Mouse (Mus musculus) lung, embryonic 14.5 days (tissue): ENCODE data around the gene Retreg1. TPM values are rescaled to one million over a fixed set of nuclear protein-coding genes. Genes with fewer than 3 reads are reported as not detected.
"Not testable (repeated sequence)": the region's sequence is repeated elsewhere in the genome, so short reads cannot be mapped to it uniquely, and the experiment has no call there.

Experiments
- ATAC-seq: fragments of 200-750 bp; cut with Nextera tagmentation; 2 replicates; pipeline ENCODE4 v1.8.0; 2017; ENCODE audit warnings: mild to moderate bottlenecking, moderate TSS enrichment, moderate library complexity; ENCODE audit not compliant: insufficient read depth
- DNase-seq: peaks from one replicate; pipeline ENCODE4 v3.0.0-alpha.2; 2015
- H3K27ac ChIP-seq: fragments of 300-500 bp; sonication (generic); 2 replicates; pipeline ENCODE4 v1.5.1; 2014; ENCODE audit warnings: low read depth, mild to moderate bottlenecking, moderate library complexity
- H3K27me3 ChIP-seq: fragments of 300-500 bp; sonication (generic); 2 replicates; pipeline ENCODE4 v1.6.1; 2014; ENCODE audit warnings: low read length, control low read depth; ENCODE audit not compliant: insufficient read depth
- H3K36me3 ChIP-seq: fragments of 300-500 bp; sonication (generic); 2 replicates; pipeline ENCODE4 v1.6.1; 2014; ENCODE audit warnings: control low read depth; ENCODE audit not compliant: insufficient read depth
- H3K4me1 ChIP-seq: fragments of 300-500 bp; sonication (generic); 2 replicates; pipeline ENCODE4 v1.6.1; 2014; ENCODE audit warnings: antibody characterized with exemption, control low read depth; ENCODE audit not compliant: insufficient read depth
- H3K4me2 ChIP-seq: fragments of 300-500 bp; sonication (generic); 2 replicates; pipeline ENCODE4 v1.6.1; 2014; ENCODE audit warnings: mild to moderate bottlenecking
- H3K4me3 ChIP-seq: fragments of 300-500 bp; sonication (generic); 2 replicates; pipeline ENCODE4 v1.5.1; 2014; ENCODE audit warnings: low read depth, low read length
- H3K9ac ChIP-seq: fragments of 300-500 bp; sonication (generic); 2 replicates; pipeline ENCODE4 v1.6.1; 2014
- H3K9me3 ChIP-seq: fragments of 300-500 bp; sonication (generic); 2 replicates; pipeline ENCODE4 v1.6.1; 2016; ENCODE audit warnings: low read depth, low read length, control low read depth
- CTCF ChIP-seq: IDR thresholded peaks from 2 replicates; pipeline ENCODE4 v1.5.1; 2016; ENCODE audit warnings: antibody characterized with exemption, low read depth
- WGBS: fragments of 180-500 bp; shearing (Covaris S2); extraction: QIAGEN DNeasy Blood & Tissue Kit; methylation state at CpG from one replicate; pipeline ENCODE4 v1.1.7; 2014; 5-methylcytosine and 5-hydroxymethylcytosine counted together
- polyA plus RNA-seq: library from polyadenylated mRNA; unstranded; fragments of >200 nt; fragmentation: Nextera tagmentation; extraction: Ambion mirVana; gene quantifications from 2 replicates; pipeline ENCODE4 v1.2.1, GENCODE M21; 2014

Gene Retreg1
- polyA plus RNA-seq, 1 experiment from 2014 or later = 5.0 TPM

DNA sequence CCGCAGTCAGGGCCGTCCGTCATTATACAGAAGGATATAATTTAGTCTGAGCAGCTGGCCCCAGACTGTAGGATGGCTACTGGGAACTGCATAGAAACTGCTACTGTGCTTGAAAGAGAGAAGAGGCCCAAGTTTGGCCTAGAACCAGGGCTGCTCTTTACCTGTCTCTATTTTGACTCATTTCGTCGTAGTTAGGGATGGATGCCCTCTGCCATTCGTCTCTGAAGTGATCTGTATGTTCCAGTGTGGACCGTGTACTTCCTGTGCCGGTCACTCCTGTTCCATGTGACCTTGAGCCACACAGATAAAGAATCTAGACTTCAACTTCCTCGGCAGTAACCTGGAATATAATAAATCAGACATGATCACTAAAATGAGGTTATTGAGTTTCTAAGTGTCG is 114.7 kb downstream of the Retreg1 start:
- ATAC-seq (no peak), DNase-seq (no peak)
- Histone ChIP-seq H3K36me3 (no peaks in the 10 kb centered on the region), H3K4me1 (no peaks in the 10 kb centered on the region), H3K27me3 (no peaks in the 10 kb centered on the region), H3K4me2 (no peak overlapping the region), H3K27ac (no peak overlapping the region), H3K4me3 (no peak overlapping the region), H3K9ac (no peak overlapping the region), H3K9me3 (no peaks in the 10 kb centered on the region)
- no peak for TF ChIP-seq CTCF
- 66% methylated on average over 10 of the region's 10 CpGs for WGBS

DNA sequence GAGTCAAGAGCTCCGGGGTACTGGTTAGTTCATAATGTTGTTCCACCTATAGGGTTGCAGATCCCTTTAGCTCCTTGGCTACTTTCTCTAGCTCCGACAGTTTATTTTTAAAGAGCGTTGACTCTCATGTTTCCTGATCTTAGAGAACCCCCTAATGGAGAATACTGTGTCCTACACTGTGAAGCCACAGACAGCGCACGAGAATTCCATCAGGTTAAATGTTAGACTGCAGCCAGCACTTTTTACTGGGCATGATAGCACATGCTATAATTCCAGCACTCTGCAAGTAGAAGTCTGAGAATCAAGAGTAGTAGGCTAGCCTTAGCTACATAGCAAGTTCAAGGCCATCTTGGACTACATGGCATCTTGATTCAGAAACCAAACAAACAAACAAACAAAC is 116.4 kb downstream of the Retreg1 start:
- H3K4me2 ChIP-seq = no peak overlapping the region
- WGBS = 12% methylated on average over 4 of the region's 5 CpGs
- H3K9ac ChIP-seq = no peak overlapping the region
- H3K27ac ChIP-seq = no peak overlapping the region
- peak; percentile 93 for ATAC-seq
- H3K27me3 ChIP-seq = no peaks in the 10 kb centered on the region
- H3K4me1 ChIP-seq = no peaks in the 10 kb centered on the region
- H3K9me3 ChIP-seq = no peaks in the 10 kb centered on the region
- no peak overlapping the region for H3K4me3 ChIP-seq
- peak; percentile 85 for DNase-seq
- peak; percentile 71 for TF ChIP-seq CTCF
- no peaks in the 10 kb centered on the region for H3K36me3 ChIP-seq

DNA sequence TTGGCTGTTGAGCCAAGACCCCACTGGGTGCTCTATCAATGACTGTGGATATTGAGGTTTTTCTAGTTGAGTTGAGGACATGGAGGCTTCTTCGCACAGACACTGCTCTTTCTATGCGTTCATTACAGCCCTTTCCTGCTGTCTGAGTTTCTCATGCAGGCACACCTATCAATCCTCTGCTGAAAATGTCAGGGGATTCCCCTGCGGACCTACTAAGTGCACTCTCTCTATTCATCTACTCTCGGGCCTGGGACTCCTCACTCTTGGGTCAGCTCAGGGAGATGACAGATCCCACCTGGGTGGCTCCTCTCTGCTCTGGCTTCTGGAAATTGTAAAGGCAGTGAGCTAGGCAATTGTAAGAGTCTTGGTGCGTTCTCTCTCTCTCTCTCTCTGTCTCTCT is 117.3 kb downstream of the Retreg1 start:
- H3K9me3 ChIP-seq = no peaks in the 10 kb centered on the region
- H3K4me1 ChIP-seq = no peaks in the 10 kb centered on the region
- H3K27ac ChIP-seq = no peak overlapping the region
- WGBS = 81% methylated on average over 5 of the region's 5 CpGs
- H3K36me3 ChIP-seq = no peaks in the 10 kb centered on the region
- H3K9ac ChIP-seq = no peak overlapping the region
- H3K4me2 ChIP-seq = no peak overlapping the region
- no peaks in the 10 kb centered on the region for H3K27me3 ChIP-seq
- no peak overlapping the region for H3K4me3 ChIP-seq
- TF ChIP-seq CTCF = no peak
- ATAC-seq (no peak), DNase-seq (no peak)

DNA sequence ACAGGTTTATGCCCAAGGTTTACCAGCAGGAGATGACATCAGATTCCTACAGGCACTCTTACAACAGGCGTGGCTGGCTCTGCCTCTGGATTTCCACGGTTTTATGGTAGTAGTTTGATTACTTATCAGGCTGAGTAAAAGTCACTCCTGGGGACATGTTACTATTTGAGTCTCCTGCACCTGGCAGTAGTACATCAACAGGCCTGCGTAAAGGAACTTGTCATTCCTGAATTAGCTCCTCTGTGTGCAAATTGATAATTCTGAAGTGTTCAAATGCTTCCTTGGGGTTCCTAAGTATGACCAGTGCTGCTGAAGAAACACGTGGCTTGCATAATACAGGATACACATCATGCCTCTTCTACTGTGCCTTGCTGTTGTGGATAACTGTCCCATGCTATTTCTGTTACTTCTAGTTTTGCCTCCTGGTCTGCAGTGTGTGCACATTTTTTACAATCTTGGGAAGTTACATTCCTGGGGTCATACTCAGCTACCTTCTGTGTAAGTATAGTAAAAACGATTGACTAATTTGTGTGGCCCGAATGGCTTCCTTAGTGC is 123.3 kb downstream of the Retreg1 start:
- Histone ChIP-seq H3K4me1 (no peaks in the 10 kb centered on the region), H3K4me3 (no peak overlapping the region), H3K27ac (no peak overlapping the region), H3K9me3 (no peaks in the 10 kb centered on the region), H3K27me3 (no peaks in the 10 kb centered on the region), H3K4me2 (no peak overlapping the region), H3K9ac (no peak overlapping the region), H3K36me3 (no peaks in the 10 kb centered on the region)
- ATAC-seq (no peak), DNase-seq (no peak)
- WGBS = 61% methylated on average over 6 of the region's 6 CpGs
- no peak for TF ChIP-seq CTCF

DNA sequence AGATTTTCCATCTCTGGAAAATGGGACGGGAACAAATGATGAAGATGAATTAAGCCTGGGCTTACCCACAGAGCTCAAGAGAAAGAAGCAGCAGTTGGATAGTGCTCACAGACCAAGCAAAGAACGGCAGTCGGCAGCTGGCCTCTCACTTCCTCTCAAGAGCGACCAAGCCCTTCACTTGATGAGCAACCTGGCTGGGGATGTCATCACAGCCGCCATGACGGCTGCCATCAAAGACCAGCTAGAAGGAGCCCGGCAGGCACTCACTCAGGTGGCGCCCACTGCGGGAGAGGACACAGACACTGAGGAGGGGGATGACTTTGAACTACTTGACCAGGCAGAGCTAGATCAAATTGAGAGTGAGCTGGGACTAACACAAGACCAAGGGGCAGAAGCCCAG is 128.6 kb downstream of the Retreg1 start:
- Histone ChIP-seq H3K4me2 (no peak overlapping the region), H3K4me3 (no peak overlapping the region), H3K36me3 (no peaks in the 10 kb centered on the region), H3K9ac (no peak overlapping the region), H3K4me1 (no peaks in the 10 kb centered on the region), H3K27ac (no peak overlapping the region), H3K27me3 (no peaks in the 10 kb centered on the region), H3K9me3 (no peaks in the 10 kb centered on the region)
- DNase-seq (no peak), ATAC-seq (no peak)
- WGBS = 80% methylated on average over 9 of the region's 9 CpGs
- no peak for TF ChIP-seq CTCF

DNA sequence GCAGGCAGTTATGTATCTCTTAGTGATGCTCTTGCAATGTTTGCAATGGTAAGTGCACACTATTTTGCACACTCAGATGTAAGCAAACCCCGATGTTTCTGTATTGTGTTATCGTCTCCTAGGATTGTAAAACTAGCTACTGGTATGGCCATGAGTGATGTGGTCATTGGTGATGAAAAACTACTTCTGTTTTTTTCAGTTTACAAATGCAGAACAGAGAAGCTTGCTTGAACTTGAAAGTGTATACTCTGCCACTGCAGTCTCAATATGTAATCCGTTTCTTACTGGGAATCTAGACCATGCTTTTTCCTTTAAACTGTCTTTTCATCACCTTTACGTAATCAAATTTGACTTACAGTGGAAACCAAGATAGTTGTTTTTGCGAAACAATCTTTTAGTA is 129.8 kb downstream of the Retreg1 start:
- no peak for TF ChIP-seq CTCF
- Histone ChIP-seq H3K27me3 (no peaks in the 10 kb centered on the region), H3K9me3 (no peaks in the 10 kb centered on the region), H3K9ac (no peak overlapping the region), H3K4me2 (no peak overlapping the region), H3K4me3 (no peak overlapping the region), H3K4me1 (no peaks in the 10 kb centered on the region), H3K36me3 (no peaks in the 10 kb centered on the region), H3K27ac (no peak overlapping the region)
- ATAC-seq = no peak
- no peak for DNase-seq
- WGBS = 75% methylated on average over 5 of the region's 5 CpGs

DNA sequence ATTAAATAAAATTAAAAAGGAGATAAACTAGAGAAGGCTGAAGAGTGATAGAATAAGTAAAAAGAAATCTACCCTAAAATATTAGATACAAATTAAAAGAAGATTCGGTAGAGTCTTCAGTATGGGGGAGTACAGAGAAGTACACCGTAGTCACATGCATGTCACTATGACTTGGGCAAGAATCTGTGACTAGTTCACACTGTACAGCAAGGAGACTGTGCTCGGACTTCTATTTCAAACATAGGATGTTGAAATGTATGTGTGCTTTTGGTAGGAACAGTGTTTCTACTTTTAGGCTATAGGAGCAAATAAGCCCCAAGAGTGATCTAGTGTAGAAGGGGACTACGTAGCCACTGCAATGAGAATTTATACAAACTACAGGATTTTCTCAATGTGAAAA is 131.4 kb downstream of the Retreg1 start:
- Histone ChIP-seq H3K9ac (no peak overlapping the region), H3K4me3 (no peak overlapping the region), H3K27ac (no peak overlapping the region), H3K9me3 (no peaks in the 10 kb centered on the region), H3K36me3 (no peaks in the 10 kb centered on the region), H3K4me1 (no peaks in the 10 kb centered on the region), H3K4me2 (no peak overlapping the region), H3K27me3 (no peaks in the 10 kb centered on the region)
- no peak for TF ChIP-seq CTCF
- ATAC-seq (no peak), DNase-seq (no peak)
- 88% methylated on average over 4 of the region's 4 CpGs for WGBS

DNA sequence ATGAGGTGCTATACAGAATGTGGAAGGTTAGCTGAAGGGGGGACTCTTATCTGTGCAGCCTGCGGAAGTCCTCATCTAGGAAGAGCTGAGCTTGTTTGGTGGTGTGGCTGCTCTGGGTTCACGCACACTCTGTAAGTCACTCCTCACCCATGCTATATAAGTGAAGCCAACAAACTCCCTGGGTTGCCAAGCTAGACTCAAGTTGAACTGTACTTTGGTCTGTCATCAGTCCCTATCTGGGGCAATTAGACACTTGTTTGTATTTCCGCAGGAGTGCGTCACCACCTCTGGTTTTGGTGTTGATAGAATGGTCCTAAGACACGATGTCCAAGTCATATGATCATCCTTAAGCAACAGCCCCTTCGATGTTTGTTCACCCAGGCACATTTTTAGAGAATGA is 132.8 kb downstream of the Retreg1 start:
- no peaks in the 10 kb centered on the region for H3K4me1 ChIP-seq
- ATAC-seq (no peak), DNase-seq (no peak)
- WGBS = 73% methylated on average over 6 of the region's 6 CpGs
- no peaks in the 10 kb centered on the region for H3K9me3 ChIP-seq
- TF ChIP-seq CTCF = no peak
- no peak overlapping the region for H3K4me3 ChIP-seq
- H3K36me3 ChIP-seq = no peaks in the 10 kb centered on the region
- no peak overlapping the region for H3K4me2 ChIP-seq
- H3K9ac ChIP-seq = no peak overlapping the region
- no peaks in the 10 kb centered on the region for H3K27me3 ChIP-seq
- H3K27ac ChIP-seq = no peak overlapping the region

DNA sequence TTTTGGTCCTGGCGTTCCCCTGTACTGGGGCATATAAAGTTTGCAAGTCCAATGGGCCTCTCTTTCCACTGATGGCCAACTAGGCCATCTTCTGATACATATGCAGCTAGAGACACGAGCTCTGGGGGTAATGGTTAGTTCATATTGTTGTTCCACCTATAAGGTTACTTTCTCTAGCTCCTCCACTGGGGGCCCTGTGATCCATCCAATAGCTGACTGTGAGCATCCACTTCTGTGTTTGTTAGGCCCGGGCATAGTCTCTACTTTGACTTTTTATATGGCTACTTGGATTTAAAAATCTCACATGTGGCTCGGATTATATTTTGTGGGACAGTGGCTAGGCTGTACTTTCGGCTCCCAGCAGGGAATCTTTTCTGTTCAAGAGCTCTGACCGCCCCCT is 140.6 kb downstream of the Retreg1 start:
- ATAC-seq = peak; percentile 26; the same call in 1 of the 2 replicates
- not testable (repeated sequence) for H3K27me3 ChIP-seq, H3K4me1 ChIP-seq, H3K9me3 ChIP-seq, DNase-seq
- Histone ChIP-seq H3K4me2 (peak overlapping the region; percentile 83), H3K27ac (peak overlapping the region; percentile 83; the same call in 1 of the 2 replicates), H3K4me3 (peak overlapping the region; percentile 82), H3K9ac (peak overlapping the region; percentile 62), H3K36me3 (peaks cover 19% of the 10 kb centered on the region)
- 17% methylated on average over 6 of the region's 6 CpGs for WGBS
